Mouse (Mus musculus) erythroblast, embryonic 14.5 days (primary cell): ENCODE data around the gene Serinc5.

Experiments used
- GATA1 ChIP-seq: IDR thresholded peaks from 2 replicates; pipeline ENCODE4 v1.6.1; 2012; ENCODE audit warnings: low read length, inconsistent platforms, mixed read lengths
- TAL1 ChIP-seq: IDR thresholded peaks from 3 replicates; pipeline ENCODE4 v1.6.1; 2012; ENCODE audit warnings: low read length, inconsistent platforms, mixed read lengths

DNA sequence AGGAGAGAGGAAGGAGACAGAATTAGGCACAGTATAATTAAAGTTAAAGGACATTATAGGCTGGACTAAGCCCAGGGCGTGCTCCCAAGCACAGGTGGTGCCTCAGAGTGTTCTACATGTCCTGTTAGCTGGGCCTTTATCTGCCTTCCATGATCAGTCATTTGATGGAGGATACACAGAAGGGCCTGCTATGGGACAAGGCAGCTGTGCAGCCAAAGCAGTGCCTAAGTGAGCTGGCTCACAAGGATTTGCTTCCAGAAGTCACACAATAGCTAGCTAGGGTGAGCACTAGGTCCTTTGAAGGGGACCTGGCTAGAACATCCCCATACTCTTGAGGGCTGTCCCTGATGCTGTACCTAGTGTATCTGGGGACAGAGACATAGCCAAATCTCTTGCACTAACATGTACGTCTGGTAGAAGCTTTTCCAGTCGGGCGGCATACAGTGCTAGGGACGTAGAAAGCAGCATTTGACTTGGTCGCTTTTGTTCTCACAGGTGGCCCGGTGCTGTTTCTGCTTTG is 94.2 kb downstream of the Serinc5 start:
- no peak for TF ChIP-seq GATA1
- TF ChIP-seq TAL1, result no peak
